Mouse (Mus musculus) kidney, embryonic 16.5 days (tissue): ENCODE results near the gene Slc6a19. TPM values are rescaled to one million over a fixed set of nuclear protein-coding genes. Genes with fewer than 3 reads are reported as not detected.
"Not testable (repeated sequence)": the region's sequence is repeated elsewhere in the genome, so short reads cannot be mapped to it uniquely, and the experiment has no call there.

Source experiments
- ATAC-seq: fragments of 200-750 bp; cut with Nextera tagmentation; 2 replicates; pipeline ENCODE4 v1.8.0; 2017; ENCODE audit warnings: moderate TSS enrichment; ENCODE audit not compliant: low FRiP score, low TSS enrichment
- H3K27ac ChIP-seq: fragments of 300-500 bp; sonication (generic); 2 replicates; pipeline ENCODE4 v1.5.1; 2014; ENCODE audit warnings: low read length
- H3K27me3 ChIP-seq: fragments of 300-500 bp; sonication (generic); 2 replicates; pipeline ENCODE4 v1.6.1; 2014; ENCODE audit warnings: low read length, control low read depth, mixed read lengths; ENCODE audit not compliant: insufficient read depth
- H3K36me3 ChIP-seq: fragments of 300-500 bp; sonication (generic); 2 replicates; pipeline ENCODE4 v1.6.1; 2014; ENCODE audit warnings: low read length, control low read depth, mixed read lengths; ENCODE audit not compliant: insufficient read depth
- H3K4me1 ChIP-seq: fragments of 300-500 bp; sonication (generic); 2 replicates; pipeline ENCODE4 v1.6.1; 2014; ENCODE audit warnings: low read length, control low read depth, mixed read lengths; ENCODE audit not compliant: insufficient read depth
- H3K4me2 ChIP-seq: fragments of 300-500 bp; sonication (generic); replicated peaks from 2 replicates; pipeline ENCODE4 v1.6.1; 2014; ENCODE audit warnings: low read depth, low read length
- H3K4me3 ChIP-seq: fragments of 300-500 bp; sonication (generic); 2 replicates; pipeline ENCODE4 v1.5.1; 2014; ENCODE audit warnings: mild to moderate bottlenecking, low read length
- H3K9ac ChIP-seq: fragments of 300-500 bp; sonication (generic); replicated peaks from 2 replicates; pipeline ENCODE4 v1.6.1; 2014; ENCODE audit warnings: low read length
- H3K9me3 ChIP-seq: fragments of 300-500 bp; sonication (generic); 2 replicates; pipeline ENCODE4 v1.6.1; 2016; ENCODE audit warnings: low read length, control low read depth
- WGBS: fragments of 180-500 bp; shearing (Covaris S2); extraction: QIAGEN DNeasy Blood & Tissue Kit; methylation state at CpG from one replicate; pipeline ENCODE4 v1.1.7; 2014; 5-methylcytosine and 5-hydroxymethylcytosine counted together
- polyA plus RNA-seq: library from polyadenylated mRNA; unstranded; fragments of >200 nt; fragmentation: Nextera tagmentation; extraction: Ambion mirVana; gene quantifications from 2 replicates; pipeline ENCODE4 v1.2.1, GENCODE M21; 2015

Slc6a19 gene
- polyA plus RNA-seq = 2.1 and 2.3 TPM in 2 replicates

- no peak within 1 kb of the TSS for H3K4me3 ChIP-seq
- 89% methylated on average over 7 of the region's 7 CpGs for WGBS
- peaks cover 5% of the 10 kb centered on the region; the same call in 1 of the 2 replicates for H3K4me1 ChIP-seq
- H3K36me3 ChIP-seq = no peaks in the 10 kb centered on the region
- no peak within 1 kb of the TSS for H3K27ac ChIP-seq
- H3K4me2 ChIP-seq = no peak within 1 kb of the TSS
- H3K27me3 ChIP-seq = no peaks in the 10 kb centered on the region
- no peak within 1 kb of the TSS for H3K9ac ChIP-seq
- no peaks in the 10 kb centered on the region for H3K9me3 ChIP-seq
- no peak for ATAC-seq
These were observed at the start of gene Slc6a19 for GRCm38 (mm10) chr13:73704694-73705325. Gene Slc6a19, minus strand, starts transcription at chr13:73704865.

- H3K4me2 ChIP-seq = no peak overlapping the region
- H3K4me1 ChIP-seq = peaks cover 22% of the 10 kb centered on the region
- ATAC-seq = no peak
- no peak overlapping the region for H3K4me3 ChIP-seq
- H3K27ac ChIP-seq = no peak overlapping the region
- H3K9ac ChIP-seq = no peak overlapping the region
- no peaks in the 10 kb centered on the region for H3K27me3 ChIP-seq
- H3K36me3 ChIP-seq = no peaks in the 10 kb centered on the region
- WGBS = 86% methylated on average over 3 of the region's 3 CpGs
- no peaks in the 10 kb centered on the region for H3K9me3 ChIP-seq
These were observed 46.6 kb upstream of the Slc6a19 start for GRCm38 (mm10) chr13:73751284-73751683.

- Histone ChIP-seq H3K4me2 (no peak overlapping the region), H3K4me3 (no peak overlapping the region), H3K9ac (no peak overlapping the region), H3K4me1 (peaks cover 22% of the 10 kb centered on the region), H3K27me3 (no peaks in the 10 kb centered on the region), H3K36me3 (no peaks in the 10 kb centered on the region), H3K27ac (no peak overlapping the region), H3K9me3 (no peaks in the 10 kb centered on the region)
- WGBS = 73% methylated on average over 6 of the region's 6 CpGs
- no peak for ATAC-seq
These were observed 45.8 kb upstream of the Slc6a19 start for GRCm38 (mm10) chr13:73750435-73750834.

- Histone ChIP-seq H3K9ac (no peak overlapping the region), H3K4me3 (no peak overlapping the region), H3K9me3 (no peaks in the 10 kb centered on the region), H3K4me1 (peaks cover 22% of the 10 kb centered on the region), H3K36me3 (no peaks in the 10 kb centered on the region), H3K27me3 (no peaks in the 10 kb centered on the region), H3K27ac (peak overlapping the region; percentile 54; the same call in 1 of the 2 replicates), H3K4me2 (no peak overlapping the region)
- WGBS = 49% methylated on average over 15 of the region's 15 CpGs
- ATAC-seq = peak; percentile 52; the same call in 1 of the 2 replicates
These were observed 44.2 kb upstream of the Slc6a19 start for GRCm38 (mm10) chr13:73748663-73749440.

- no peak overlapping the region for H3K27ac ChIP-seq
- no peaks in the 10 kb centered on the region for H3K36me3 ChIP-seq
- no peaks in the 10 kb centered on the region for H3K27me3 ChIP-seq
- no peaks in the 10 kb centered on the region for H3K9me3 ChIP-seq
- no peak overlapping the region for H3K4me3 ChIP-seq
- WGBS = 63% methylated on average over 3 of the region's 3 CpGs
- H3K4me1 ChIP-seq = no peaks in the 10 kb centered on the region
- H3K9ac ChIP-seq = no peak overlapping the region
- ATAC-seq = no peak
- no peak overlapping the region for H3K4me2 ChIP-seq
These were observed 39.0 kb upstream of the Slc6a19 start for GRCm38 (mm10) chr13:73743662-73744061.

- no peak overlapping the region for H3K9ac ChIP-seq
- no peak overlapping the region for H3K27ac ChIP-seq
- no peaks in the 10 kb centered on the region for H3K36me3 ChIP-seq
- H3K9me3 ChIP-seq = no peaks in the 10 kb centered on the region
- H3K4me3 ChIP-seq = no peak overlapping the region
- 49% methylated on average over 4 of the region's 4 CpGs for WGBS
- no peak for ATAC-seq
- no peaks in the 10 kb centered on the region for H3K27me3 ChIP-seq
- no peak overlapping the region for H3K4me2 ChIP-seq
- no peaks in the 10 kb centered on the region for H3K4me1 ChIP-seq
These were observed 38.3 kb upstream of the Slc6a19 start for GRCm38 (mm10) chr13:73742944-73743343.

- H3K4me1 ChIP-seq, H3K4me3 ChIP-seq, ATAC-seq, H3K27me3 ChIP-seq, H3K9me3 ChIP-seq, H3K9ac ChIP-seq, H3K27ac ChIP-seq, H3K36me3 ChIP-seq, H3K4me2 ChIP-seq: not testable (repeated sequence)
- 55% methylated on average over 2 of the region's 2 CpGs for WGBS
These were observed 35.8 kb upstream of the Slc6a19 start for GRCm38 (mm10) chr13:73740399-73740944.

- H3K4me1 ChIP-seq = peaks cover 11% of the 10 kb centered on the region
- H3K4me2 ChIP-seq = no peak overlapping the region
- no peak overlapping the region for H3K9ac ChIP-seq
- 83% methylated on average over 3 of the region's 3 CpGs for WGBS
- no peak overlapping the region for H3K4me3 ChIP-seq
- ATAC-seq = no peak
- no peaks in the 10 kb centered on the region for H3K9me3 ChIP-seq
- H3K27me3 ChIP-seq = peaks cover 7% of the 10 kb centered on the region; the same call in 1 of the 2 replicates
- no peak overlapping the region for H3K27ac ChIP-seq
- no peaks in the 10 kb centered on the region for H3K36me3 ChIP-seq
These were observed 32.3 kb upstream of the Slc6a19 start for GRCm38 (mm10) chr13:73736943-73737342.

- Histone ChIP-seq H3K9me3 (no peaks in the 10 kb centered on the region), H3K4me3 (no peak overlapping the region), H3K4me2 (no peak overlapping the region), H3K27ac (no peak overlapping the region), H3K27me3 (peaks cover 10% of the 10 kb centered on the region; the same call in 1 of the 2 replicates), H3K9ac (no peak overlapping the region), H3K4me1 (peaks cover 11% of the 10 kb centered on the region), H3K36me3 (no peaks in the 10 kb centered on the region)
- no peak for ATAC-seq
- WGBS = 61% methylated on average over 2 of the region's 2 CpGs
These were observed 31.3 kb upstream of the Slc6a19 start for GRCm38 (mm10) chr13:73735928-73736327.

- 55% methylated on average over 8 of the region's 8 CpGs for WGBS
- peak; percentile 67 for ATAC-seq
- Histone ChIP-seq H3K9ac (no peak overlapping the region), H3K9me3 (no peaks in the 10 kb centered on the region), H3K27me3 (peaks cover 10% of the 10 kb centered on the region; the same call in 1 of the 2 replicates), H3K4me3 (no peak overlapping the region), H3K27ac (no peak overlapping the region), H3K36me3 (no peaks in the 10 kb centered on the region), H3K4me2 (no peak overlapping the region), H3K4me1 (peaks cover 11% of the 10 kb centered on the region)
These were observed 30.6 kb upstream of the Slc6a19 start for GRCm38 (mm10) chr13:73735270-73735669.
